Mouse (Mus musculus) limb, embryonic 14.5 days (tissue): ENCODE measurements around the gene Clrn3. TPM values are rescaled to one million over a fixed set of nuclear protein-coding genes. Genes with fewer than 3 reads are reported as not detected.

Experiments
- ATAC-seq: fragments of 200-750 bp; cut with Nextera tagmentation; 2 replicates; pipeline ENCODE4 v1.8.0; 2017; ENCODE audit warnings: low read depth, moderate number of reproducible peaks, moderate TSS enrichment; ENCODE audit not compliant: low FRiP score
- DNase-seq: peaks from one replicate; pipeline ENCODE4 v3.0.0-alpha.2; 2015; ENCODE audit warnings: low spot score
- H3K27ac ChIP-seq: fragments of 300-500 bp; sonication (generic); replicated peaks from 2 replicates; pipeline ENCODE4 v1.5.1; 2014; ENCODE audit warnings: low read depth, mild to moderate bottlenecking, low read length, moderate library complexity, mixed read lengths
- H3K27me3 ChIP-seq: fragments of 300-500 bp; sonication (generic); 2 replicates; pipeline ENCODE4 v1.6.1; 2014; ENCODE audit warnings: low read length, mixed read lengths; ENCODE audit not compliant: control insufficient read depth, insufficient read depth
- H3K36me3 ChIP-seq: fragments of 300-500 bp; sonication (generic); 2 replicates; pipeline ENCODE4 v1.6.1; 2014; ENCODE audit warnings: mild to moderate bottlenecking, low read length, moderate library complexity, mixed read lengths; ENCODE audit not compliant: control insufficient read depth, insufficient read depth
- H3K4me1 ChIP-seq: fragments of 300-500 bp; sonication (generic); 2 replicates; pipeline ENCODE4 v1.6.1; 2014; ENCODE audit warnings: antibody characterized with exemption, low read length, mixed read lengths; ENCODE audit not compliant: control insufficient read depth, insufficient read depth
- H3K4me2 ChIP-seq: fragments of 300-500 bp; sonication (generic); replicated peaks from 2 replicates; pipeline ENCODE4 v1.6.1; 2014; ENCODE audit warnings: low read depth, mild to moderate bottlenecking, low read length, moderate library complexity; ENCODE audit not compliant: severe bottlenecking
- H3K4me3 ChIP-seq: fragments of 300-500 bp; sonication (generic); replicated peaks from 2 replicates; pipeline ENCODE4 v1.5.1; 2014; ENCODE audit warnings: low read length
- H3K9ac ChIP-seq: fragments of 300-500 bp; sonication (generic); 2 replicates; pipeline ENCODE4 v1.6.1; 2014; ENCODE audit warnings: mild to moderate bottlenecking, low read depth, low read length, moderate library complexity; ENCODE audit not compliant: severe bottlenecking
- H3K9me3 ChIP-seq: fragments of 300-500 bp; sonication (generic); 2 replicates; pipeline ENCODE4 v1.6.1; 2016; ENCODE audit warnings: low read length; ENCODE audit not compliant: control insufficient read depth
- POLR2A ChIP-seq: fragments of 200-500 bp; IDR thresholded peaks from 2 replicates; pipeline ENCODE4 v1.8.0; 2012; ENCODE audit warnings: inconsistent platforms, mild to moderate bottlenecking, moderate library complexity, borderline replicate concordance; ENCODE audit not compliant: insufficient read depth, insufficient read length; ENCODE audit errors: extremely low read depth
- WGBS: fragments of 180-500 bp; shearing (Covaris S2); extraction: QIAGEN DNeasy Blood & Tissue Kit; methylation state at CpG from one replicate; pipeline ENCODE4 v1.1.7; 2014; 5-methylcytosine and 5-hydroxymethylcytosine counted together
- polyA plus RNA-seq, 2 experiments: library from polyadenylated mRNA; depleted of rRNA in 1 of 2; stranded (reverse) in 1 of 2; unstranded in 1 of 2; fragments of >200 nt; fragmentation: Nextera tagmentation in 1 of 2; extraction: Ambion mirVana in 1 of 2; gene quantifications; 2 replicates each; pipeline versions ENCODE4 v1.2.1 to v1.2.3; 2012 to 2014

The Clrn3 gene
- polyA plus RNA-seq, 2 experiments, result 0.03 TPM; not detected in 1

GRCm38 (mm10) chr7:135537948-135538741, 9.7 kb upstream of the Clrn3 start:
- no peaks in the 10 kb centered on the region for H3K36me3 ChIP-seq
- H3K9me3 ChIP-seq, result no peaks in the 10 kb centered on the region
- no peak overlapping the region for H3K27ac ChIP-seq
- peak overlapping the region; percentile 99 for H3K4me2 ChIP-seq
- 3% methylated on average over 62 of the region's 71 CpGs for WGBS
- ATAC-seq, result peak; percentile 48
- H3K4me1 ChIP-seq, result peaks cover 8% of the 10 kb centered on the region
- H3K27me3 ChIP-seq, result peaks cover 21% of the 10 kb centered on the region; the same call in 1 of the 2 replicates
- peak; percentile 15 for DNase-seq
- peak overlapping the region; percentile 64 for H3K9ac ChIP-seq
- H3K4me3 ChIP-seq, result peak overlapping the region; percentile 68
- TF ChIP-seq POLR2A, result no peak

GRCm38 (mm10) chr7:135537341-135537901, 9.0 kb upstream of the Clrn3 start, which contains the start of gene Ptpre:
Gene Ptpre (plus strand): TSS chr7:135537481.
- peak; percentile 94 for ATAC-seq
- TF ChIP-seq POLR2A, result no peak
- WGBS, result 3% methylated on average over 28 of the region's 28 CpGs
- Histone ChIP-seq H3K9me3 (no peaks in the 10 kb centered on the region), H3K4me3 (peak within 1 kb of the TSS; percentile 68), H3K4me1 (peaks cover 6% of the 10 kb centered on the region), H3K27me3 (peaks cover 21% of the 10 kb centered on the region; the same call in 1 of the 2 replicates), H3K36me3 (no peaks in the 10 kb centered on the region), H3K4me2 (peak within 1 kb of the TSS; percentile 99), H3K27ac (no peak within 1 kb of the TSS), H3K9ac (peak within 1 kb of the TSS; percentile 64)
- DNase-seq, result peak; percentile 75

- no peak for ATAC-seq
- no peak for TF ChIP-seq POLR2A
- H3K36me3 ChIP-seq, result no peaks in the 10 kb centered on the region
- no peak overlapping the region for H3K4me2 ChIP-seq
- no peak for DNase-seq
- peaks cover 6% of the 10 kb centered on the region for H3K4me1 ChIP-seq
- no peak overlapping the region for H3K4me3 ChIP-seq
- no peak overlapping the region for H3K27ac ChIP-seq
- no peaks in the 10 kb centered on the region for H3K9me3 ChIP-seq
- peaks cover 21% of the 10 kb centered on the region; the same call in 1 of the 2 replicates for H3K27me3 ChIP-seq
- no peak overlapping the region for H3K9ac ChIP-seq
- 83% methylated on average over 3 of the region's 3 CpGs for WGBS
Observed at GRCm38 (mm10) chr7:135535908-135536307, 7.5 kb upstream of the Clrn3 start.

- TF ChIP-seq POLR2A, result no peak
- no peak overlapping the region for H3K27ac ChIP-seq
- peaks cover 18% of the 10 kb centered on the region; the same call in 1 of the 2 replicates for H3K27me3 ChIP-seq
- no peak for DNase-seq
- no peak overlapping the region for H3K4me2 ChIP-seq
- no peak for ATAC-seq
- no peaks in the 10 kb centered on the region for H3K9me3 ChIP-seq
- H3K4me1 ChIP-seq, result peaks cover 6% of the 10 kb centered on the region
- H3K4me3 ChIP-seq, result no peak overlapping the region
- H3K36me3 ChIP-seq, result no peaks in the 10 kb centered on the region
- 29% methylated on average over 2 of the region's 2 CpGs for WGBS
- H3K9ac ChIP-seq, result no peak overlapping the region
Observed at GRCm38 (mm10) chr7:135534548-135535189, 6.2 kb upstream of the Clrn3 start.

- no peak overlapping the region for H3K4me2 ChIP-seq
- H3K4me1 ChIP-seq, result no peaks in the 10 kb centered on the region
- H3K27me3 ChIP-seq, result no peaks in the 10 kb centered on the region
- 81% methylated on average over 2 of the region's 2 CpGs for WGBS
- TF ChIP-seq POLR2A, result no peak
- ATAC-seq, result no peak
- no peak overlapping the region for H3K4me3 ChIP-seq
- no peak for DNase-seq
- no peak overlapping the region for H3K27ac ChIP-seq
- no peak overlapping the region for H3K9ac ChIP-seq
- H3K9me3 ChIP-seq, result no peaks in the 10 kb centered on the region
- no peaks in the 10 kb centered on the region for H3K36me3 ChIP-seq
Observed at GRCm38 (mm10) chr7:135529068-135529467, 614 bp upstream of the Clrn3 start.
